Mouse (Mus musculus) cerebellum, postnatal 4 days (tissue): ENCODE measurements around the gene Olfr1056.
"Not testable (repeated sequence)": the region's sequence is repeated elsewhere in the genome, so short reads cannot be mapped to it uniquely, and the experiment has no call there.

Source experiments
- DNase-seq, 2 experiments: peaks; one replicate each; pipeline ENCODE4 v3.0.0; 2022; ENCODE audit warnings: low spot score in 2 of 2, mixed read lengths in 1 of 2

Gene Olfr1056

DNA sequence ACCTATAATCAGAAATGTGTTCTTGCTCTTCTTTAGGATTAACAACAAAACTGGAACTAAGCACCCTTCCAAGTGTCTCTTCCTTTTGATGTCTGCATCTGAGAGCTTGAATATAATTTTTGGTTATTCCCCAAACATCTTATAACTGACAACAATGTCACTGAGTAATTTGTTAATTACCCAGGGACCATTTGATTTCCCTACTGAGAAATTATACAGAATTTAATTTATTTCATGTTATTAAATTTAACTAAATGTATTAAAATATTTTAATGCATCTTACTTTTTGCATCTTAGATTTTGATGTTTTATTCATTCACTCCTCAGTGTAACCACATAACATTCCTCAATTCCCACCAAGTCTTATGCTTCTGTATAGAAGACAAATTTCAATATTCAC, at the start of gene Olfr1056:
Olfr1056 (minus strand) TSS at position 101 of the 400 bp plus-strand sequence.
- DNase-seq: no peak

DNA sequence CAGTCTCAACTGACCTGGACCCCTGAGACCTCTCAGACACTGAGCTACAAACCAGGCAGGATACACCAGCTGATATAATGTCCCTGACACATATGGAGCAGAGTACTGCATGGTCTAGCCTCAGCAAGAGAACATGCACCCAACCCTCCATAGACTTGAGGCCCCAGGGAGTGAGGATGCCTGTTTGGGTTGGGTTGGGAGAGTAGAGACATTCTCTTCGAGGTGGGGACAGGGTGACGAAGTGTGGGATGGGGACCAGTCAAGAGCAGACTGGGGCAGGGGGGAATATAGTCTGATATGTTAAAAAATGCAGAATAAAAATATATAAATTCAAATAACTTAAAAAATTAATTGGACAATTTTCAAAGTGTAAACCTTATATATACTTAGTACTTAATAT, 32.8 kb upstream of the Olfr1056 start:
- DNase-seq: no peak

DNA sequence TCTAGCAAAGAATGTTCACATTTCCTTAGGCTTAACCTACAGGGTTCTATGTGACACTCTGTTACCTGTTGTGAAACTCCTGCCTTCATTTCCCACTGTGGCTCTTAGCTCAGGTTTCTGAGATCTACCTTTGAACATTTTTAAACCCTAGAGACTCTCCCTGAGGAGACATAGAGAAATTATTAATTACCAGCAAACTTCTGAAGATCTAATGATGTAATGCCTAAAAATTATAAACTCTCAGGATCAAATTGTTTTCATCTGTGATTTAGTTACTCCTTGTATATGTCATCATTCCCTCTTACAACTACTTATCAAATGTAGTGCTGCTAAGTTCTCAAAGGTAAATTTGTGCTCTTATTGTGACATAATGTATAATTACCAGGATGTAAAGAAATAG, 26.2 kb upstream of the Olfr1056 start, which contains the start of gene Olfr1058:
Olfr1058 (minus strand) TSS at position 101 of the 400 bp plus-strand sequence.
- DNase-seq: not testable (repeated sequence)

DNA sequence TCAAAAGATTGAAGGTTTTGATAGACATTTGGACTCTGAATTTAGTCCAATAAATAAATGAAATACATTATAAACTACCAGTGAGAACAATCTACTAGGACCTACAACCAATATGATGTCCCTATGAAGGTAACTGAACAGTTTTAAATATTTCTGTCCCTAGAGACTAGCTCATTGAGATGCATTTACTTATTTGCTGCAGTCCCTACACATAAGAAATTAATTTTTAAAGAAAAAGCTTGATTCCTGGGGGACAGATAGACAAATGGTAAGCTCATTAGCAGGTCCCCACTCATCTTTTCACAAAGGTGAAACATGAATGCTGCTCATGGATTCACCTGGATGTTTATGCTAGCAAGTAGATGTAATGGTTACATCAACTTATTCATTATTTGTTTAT, 16.0 kb upstream of the Olfr1056 start, which contains the start of gene Olfr1057:
Olfr1057 (minus strand) TSS at position 101 of the 400 bp plus-strand sequence.
- no peak for DNase-seq

DNA sequence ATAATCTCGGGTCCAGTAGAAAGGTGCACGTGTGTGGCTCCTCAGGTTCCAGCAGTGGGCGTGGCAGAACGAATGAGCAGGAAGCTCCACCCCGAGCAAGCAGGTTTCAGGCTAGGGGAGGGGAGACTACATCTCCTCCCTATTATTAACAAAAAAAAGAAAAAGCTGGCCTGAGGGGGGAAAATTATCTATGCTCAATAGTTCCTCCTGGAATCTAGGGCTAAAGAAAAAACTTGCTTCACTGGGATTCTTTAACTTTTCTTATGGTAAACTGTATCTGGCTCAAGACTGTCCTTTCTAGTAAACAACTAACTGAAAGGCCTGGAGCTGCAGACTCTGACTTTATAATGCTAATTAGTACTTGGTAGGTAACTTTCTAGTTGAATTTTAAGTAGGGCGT, 4.1 kb upstream of the Olfr1056 start:
- DNase-seq: not testable (repeated sequence)

DNA sequence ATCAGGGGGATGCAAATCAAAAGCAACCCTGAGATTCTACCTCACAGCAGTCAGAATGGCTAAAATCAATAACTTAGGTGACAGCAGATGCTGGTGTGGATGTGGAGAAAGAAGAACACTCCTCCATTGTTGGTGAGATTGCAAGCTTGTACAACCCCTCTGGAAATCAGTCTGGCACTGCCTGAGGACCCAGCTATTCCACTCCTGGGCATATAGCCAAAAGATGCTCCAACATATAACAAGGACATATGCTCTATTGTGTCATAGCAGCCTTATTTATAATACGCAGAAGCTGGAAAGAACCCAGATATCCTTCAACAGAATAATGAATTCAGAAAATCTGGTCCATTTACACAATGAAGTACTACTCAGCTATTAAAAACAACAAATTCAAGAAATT, 10.5 kb downstream of the Olfr1056 start:
- DNase-seq: not testable (repeated sequence)

DNA sequence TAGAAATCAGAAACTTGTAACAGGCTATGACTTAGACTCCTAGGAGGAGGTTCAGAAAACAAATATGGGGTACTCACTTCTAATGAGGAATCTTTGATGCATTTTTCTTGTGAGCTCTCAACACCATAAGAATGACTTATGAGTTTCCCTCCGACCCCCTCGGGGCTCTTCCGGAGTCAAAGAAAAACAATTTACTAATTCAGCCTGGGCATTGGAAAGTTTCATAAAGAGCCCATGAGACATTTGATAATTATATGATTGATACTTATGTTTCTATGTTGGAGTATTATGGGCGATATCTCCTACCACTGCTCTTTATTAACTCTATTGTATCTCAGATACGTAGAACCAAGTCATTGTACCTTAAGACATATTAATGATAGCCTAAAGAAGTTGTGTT, 12.1 kb downstream of the Olfr1056 start, which contains the start of gene Olfr1055:
Olfr1055 (minus strand) TSS at position 101 of the 400 bp plus-strand sequence.
- no peak for DNase-seq

DNA sequence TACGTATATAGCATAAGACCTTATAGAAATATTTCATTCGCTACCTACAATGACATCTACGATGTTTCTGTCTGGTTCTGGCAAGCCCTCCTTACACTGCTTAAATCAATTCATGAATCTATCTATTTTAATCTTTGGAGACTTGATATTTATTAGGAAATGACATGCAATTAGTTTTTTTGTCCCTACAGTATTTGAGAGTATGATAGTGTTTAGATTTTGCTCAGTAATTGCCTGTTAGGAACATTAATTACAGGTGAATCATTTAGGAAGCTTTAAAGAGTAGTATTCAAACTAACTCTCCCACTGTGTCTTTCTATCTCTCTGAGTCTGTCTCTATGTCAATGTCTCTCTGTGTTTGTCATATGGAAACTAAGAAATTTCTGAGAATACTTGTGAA, 26.9 kb downstream of the Olfr1056 start, which contains the start of gene Olfr1054:
Olfr1054 (minus strand) TSS at position 101 of the 400 bp plus-strand sequence.
- no peak for DNase-seq

DNA sequence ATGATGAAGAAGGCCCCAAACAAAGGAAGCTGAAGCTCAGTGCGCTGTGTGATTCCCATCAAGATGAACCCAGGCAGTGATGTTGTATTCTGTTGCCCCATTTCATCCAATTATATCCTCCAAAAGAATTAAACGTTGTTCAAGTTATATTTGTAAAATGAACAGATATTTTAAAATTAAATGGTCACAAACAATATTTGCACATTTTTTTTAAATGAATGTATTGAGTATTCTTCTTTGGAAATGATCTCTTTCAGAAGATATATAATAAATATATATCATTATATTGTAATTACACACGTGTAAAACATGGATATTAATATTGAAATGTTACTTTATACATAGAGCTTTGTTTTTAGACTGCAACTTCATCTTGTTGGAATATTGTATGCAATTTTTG, 47.1 kb downstream of the Olfr1056 start, which contains the start of gene Olfr1053:
Olfr1053 (minus strand) TSS at position 101 of the 400 bp plus-strand sequence.
- DNase-seq: no peak
